Mouse (Mus musculus) cerebral cortex, adult 2 months (tissue): ENCODE data around the gene Zbtb21.

Experiments
- WGBS: fragments of 180-500 bp; shearing (Covaris S2); methylation state at CpG from one replicate; pipeline ENCODE4 v1.1.7; 2018; 5-methylcytosine and 5-hydroxymethylcytosine counted together

Gene Zbtb21

GRCm38 (mm10) chr16:97935815-97936214 lies 26.6 kb downstream of the Zbtb21 start:
- whole genome bisulfite sequencing: 90% methylated on average over 3 of the region's 3 CpGs

DNA sequence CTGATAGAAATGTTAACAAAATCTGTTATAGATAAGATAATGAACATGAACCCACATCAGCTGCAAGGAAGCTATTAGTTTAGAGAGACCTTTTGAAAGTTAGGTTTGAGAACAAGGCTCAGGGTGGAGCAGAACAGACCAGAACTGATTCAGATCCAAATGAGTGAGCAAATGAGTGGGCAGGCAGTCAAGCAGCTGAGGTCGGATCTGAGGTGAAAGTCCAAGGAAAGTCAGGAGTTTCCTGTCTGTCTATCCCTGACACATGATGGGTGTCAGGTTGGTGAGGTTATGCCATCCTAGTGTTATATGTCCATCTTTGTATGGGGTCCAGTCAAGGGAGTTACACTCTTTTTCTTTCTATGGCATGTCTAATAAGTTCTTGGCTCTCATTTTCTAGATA lies 32.9 kb downstream of the Zbtb21 start:
- 59% methylated on average over 1 of the region's 1 CpGs for WGBS

GRCm38 (mm10) chr16:97927331-97927938 lies 35.0 kb downstream of the Zbtb21 start:
- 78% methylated on average over 3 of the region's 3 CpGs for WGBS

- WGBS: 89% methylated on average over 9 of the region's 9 CpGs
These were observed 36.0 kb downstream of the Zbtb21 start for GRCm38 (mm10) chr16:97926381-97926780.

DNA sequence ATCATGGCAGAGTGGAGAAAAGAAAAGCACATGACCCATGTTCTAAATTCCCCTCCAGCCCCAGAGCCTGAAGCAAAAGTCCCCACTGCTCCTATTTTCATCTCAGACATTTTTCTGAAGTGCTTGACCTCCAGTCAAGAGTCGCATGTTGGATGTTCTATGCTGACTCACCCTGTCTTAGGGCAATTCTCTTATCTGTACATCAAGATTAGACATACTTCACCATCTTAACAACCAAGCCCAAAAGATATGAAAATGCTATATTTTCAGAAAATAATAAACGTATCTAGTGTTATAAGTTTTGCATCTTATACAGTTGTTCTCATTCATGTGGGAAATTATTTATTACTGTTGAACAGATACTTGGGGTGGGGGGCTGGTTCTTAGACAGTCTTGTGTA lies 36.7 kb downstream of the Zbtb21 start:
- WGBS: 88% methylated on average over 2 of the region's 2 CpGs

DNA sequence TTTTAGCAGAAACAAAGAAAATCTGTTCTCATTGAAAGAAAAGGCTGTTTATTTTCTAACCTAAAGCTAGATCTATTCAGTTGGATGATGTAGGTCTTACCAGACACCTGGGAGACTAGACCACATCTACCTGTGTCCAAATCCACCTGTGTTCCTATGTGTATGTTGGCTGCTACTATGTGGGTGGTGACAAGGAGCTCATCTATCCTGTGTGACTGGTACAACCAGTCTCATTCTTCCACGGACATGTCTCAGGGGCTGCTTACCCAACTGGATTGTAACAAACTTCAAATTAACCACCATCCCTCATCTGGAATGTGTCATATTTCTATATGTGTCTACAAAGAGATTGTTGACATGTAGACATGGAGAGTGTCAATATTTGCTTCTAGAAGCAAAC lies 38.7 kb downstream of the Zbtb21 start:
- WGBS: 84% methylated on average over 1 of the region's 1 CpGs

GRCm38 (mm10) chr16:97922779-97923126 lies 39.7 kb downstream of the Zbtb21 start:
- WGBS: under 1% methylated on average over 9 of the region's 9 CpGs

DNA sequence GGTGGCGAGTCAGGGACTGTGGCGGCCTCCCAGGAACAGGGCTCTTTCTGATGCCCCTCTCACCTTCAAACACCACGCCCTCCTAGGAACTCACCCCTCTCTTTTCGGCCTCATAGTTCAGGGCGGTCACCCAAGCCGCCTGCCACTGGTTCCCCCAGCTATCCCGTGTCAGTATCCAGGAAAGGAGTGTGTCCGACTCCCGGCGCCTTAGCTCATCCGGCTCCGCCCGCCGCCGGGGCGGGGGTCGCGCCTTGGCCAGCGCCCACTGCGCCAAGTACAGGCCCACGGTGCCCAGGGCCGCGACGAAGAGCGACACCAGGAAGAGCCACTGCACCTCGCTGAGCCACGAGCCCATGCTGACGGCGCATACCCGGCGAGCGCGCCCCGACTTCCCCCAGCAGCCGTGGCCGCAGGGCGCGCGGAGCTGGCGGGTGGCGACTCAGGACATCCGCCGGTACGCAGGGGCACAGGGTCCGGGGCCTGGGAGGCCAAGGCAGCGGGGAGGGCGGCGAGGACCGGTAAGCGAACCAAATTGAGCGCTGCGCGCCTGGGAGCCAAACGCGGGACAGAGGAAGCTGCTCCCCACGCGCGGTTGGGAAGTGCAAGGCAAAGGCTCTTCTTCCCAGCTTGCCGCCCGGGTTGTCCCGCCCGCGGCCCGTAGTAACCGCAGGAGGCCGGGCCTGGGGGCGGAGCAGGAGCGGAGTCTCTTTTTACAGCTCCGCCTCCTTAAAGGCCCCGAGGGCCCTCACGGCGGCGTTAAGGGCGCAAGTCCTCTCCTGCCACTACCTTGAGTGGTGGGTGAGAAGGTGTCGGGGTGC lies 40.3 kb downstream of the Zbtb21 start:
- WGBS: under 1% methylated on average over 74 of the region's 75 CpGs

DNA sequence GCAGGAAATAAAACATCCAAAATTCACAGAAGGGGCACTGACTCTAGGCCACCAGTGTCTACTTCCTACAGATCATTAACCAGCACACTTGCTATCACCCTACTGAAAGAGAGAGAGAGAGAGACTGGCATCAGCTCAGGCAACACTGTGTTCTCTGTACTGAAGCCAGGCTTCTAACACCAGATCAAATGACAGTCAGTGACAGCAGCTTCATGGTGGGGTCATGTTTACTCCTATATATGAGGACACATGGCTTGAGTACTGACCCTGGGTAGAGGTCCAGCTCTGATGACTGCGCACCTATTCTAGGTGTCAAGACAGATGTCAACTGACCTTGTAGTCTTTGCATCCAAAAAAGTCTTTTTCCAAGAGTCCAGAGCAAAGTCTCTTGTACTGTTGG lies 41.8 kb downstream of the Zbtb21 start:
- 93% methylated on average over 1 of the region's 1 CpGs for WGBS

- 55% methylated on average over 2 of the region's 2 CpGs for WGBS
These were observed 42.6 kb downstream of the Zbtb21 start for GRCm38 (mm10) chr16:97919793-97920192.

DNA sequence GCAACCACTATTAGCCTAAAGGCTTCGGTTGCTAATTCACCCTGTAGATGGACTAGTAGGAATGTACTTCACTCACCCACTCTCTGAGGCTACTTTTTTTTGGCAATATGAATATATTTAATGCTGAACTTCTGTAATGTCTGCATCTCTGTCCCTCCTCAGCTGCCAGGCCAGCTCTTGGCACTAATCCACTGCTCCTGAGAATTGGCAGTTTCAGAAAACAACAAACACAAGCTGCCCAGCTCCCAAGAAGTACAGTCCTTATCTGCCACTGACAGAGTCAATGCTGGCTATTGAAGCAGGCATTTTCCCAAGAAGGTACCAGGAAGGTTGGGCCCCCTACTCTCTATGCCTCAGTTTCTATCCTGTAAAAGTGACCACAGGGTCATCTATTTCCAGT lies 53.1 kb downstream of the Zbtb21 start:
- WGBS: 91% methylated on average over 1 of the region's 1 CpGs

DNA sequence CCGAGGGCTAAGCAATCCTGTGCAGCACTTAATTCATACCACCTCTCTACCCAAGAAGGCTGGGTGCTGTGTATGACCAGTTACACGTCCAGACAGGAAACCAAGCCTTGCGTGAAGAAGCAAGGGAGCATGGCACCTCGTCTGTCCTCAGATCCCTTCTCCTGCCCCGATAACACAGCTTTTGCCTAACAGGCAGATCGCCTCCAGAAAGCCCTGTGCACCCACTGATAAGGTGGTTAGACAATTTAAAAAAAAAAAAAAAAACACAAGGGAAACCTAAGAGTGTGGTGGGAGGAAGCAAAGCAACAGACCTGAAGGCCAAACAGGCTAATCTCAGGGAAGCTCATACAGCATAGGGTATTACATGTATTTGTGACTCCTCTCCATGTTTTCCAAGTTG lies 54.9 kb downstream of the Zbtb21 start:
- WGBS: 94% methylated on average over 6 of the region's 6 CpGs

GRCm38 (mm10) chr16:97905449-97905991 lies 56.9 kb downstream of the Zbtb21 start:
- 61% methylated on average over 2 of the region's 2 CpGs for WGBS

DNA sequence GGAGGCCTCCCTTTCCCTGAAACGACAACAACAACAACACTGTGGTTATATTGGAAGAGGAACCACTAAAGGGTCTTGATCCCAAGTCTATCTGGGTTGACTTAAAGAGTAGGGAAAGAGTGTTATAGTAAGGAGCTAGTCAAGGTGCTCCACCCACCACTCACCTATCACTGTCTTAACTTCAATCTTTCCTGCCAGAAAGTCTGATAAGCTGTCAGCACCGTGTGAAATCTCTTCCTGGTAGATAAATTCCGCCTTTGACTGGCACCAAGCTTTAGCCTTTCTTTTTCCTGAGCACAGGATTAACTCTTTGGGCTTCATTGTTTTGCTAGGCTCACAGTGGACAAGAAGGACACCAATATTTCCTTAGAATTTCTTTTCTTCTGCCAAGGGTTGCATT lies 58.4 kb downstream of the Zbtb21 start:
- 79% methylated on average over 3 of the region's 3 CpGs for WGBS

DNA sequence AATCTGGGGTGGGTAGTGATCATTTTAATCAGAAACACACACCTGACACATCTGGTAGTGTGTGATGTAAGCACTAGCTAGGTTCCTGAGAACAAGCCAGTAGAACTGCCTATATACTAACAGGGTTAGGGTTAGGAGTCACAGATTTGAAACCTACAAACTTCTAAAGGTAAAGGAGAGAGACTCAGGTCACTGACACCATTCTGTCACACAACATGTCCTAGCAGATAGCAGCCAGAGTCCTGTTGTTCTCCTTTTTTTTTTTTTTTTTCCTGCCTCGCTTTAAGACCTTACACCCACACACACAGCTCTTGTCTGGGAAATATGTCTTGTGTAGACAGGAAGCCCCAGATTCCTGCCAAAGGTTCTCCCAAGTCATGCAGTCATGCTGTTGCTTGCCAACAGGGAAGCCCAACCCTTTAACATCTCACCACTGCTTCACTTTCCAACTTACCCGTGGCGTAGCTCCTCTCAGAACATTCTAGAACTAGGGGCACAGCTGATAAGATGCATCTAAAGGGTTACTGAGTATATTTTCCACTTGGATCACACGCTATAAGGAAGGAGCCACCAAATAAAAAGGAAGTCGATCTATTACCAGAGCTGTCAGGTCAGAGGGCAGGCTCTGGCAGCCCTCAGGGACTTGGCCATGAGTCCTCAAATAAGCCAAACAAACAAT lies 64.9 kb downstream of the Zbtb21 start:
- 39% methylated on average over 5 of the region's 5 CpGs for WGBS
